Mouse (Mus musculus) MEL (cell line): ENCODE measurements around the gene Shisa9. TPM values are rescaled to one million over a fixed set of nuclear protein-coding genes. Genes with fewer than 3 reads are reported as not detected.
A peak's percentile ranks its signal among the peaks of the same experiment; 100 is the strongest.

ENCODE experiments used
- DNase-seq: peaks from one replicate; pipeline ENCODE4 v3.0.0; 2011; ENCODE audit warnings: low read depth, low spot score
- H3K27ac ChIP-seq: 2 replicates; pipeline ENCODE4 v1.5.1; 2012; ENCODE audit warnings: low read depth, mild to moderate bottlenecking, control low read depth, low read length, moderate library complexity; ENCODE audit not compliant: control insufficient read depth
- H3K27me3 ChIP-seq, 2 experiments: fragments of 150-350 bp in 1 of 2; sonication (generic) in 1 of 2; 2 replicates each; pipeline ENCODE4 v1.6.1; 2012; ENCODE audit warnings: low read length in 2 of 2, mild to moderate bottlenecking in 2 of 2, improper control_type of control experiment in 1 of 2, moderate library complexity in 1 of 2; ENCODE audit not compliant: insufficient read depth in 2 of 2, control insufficient read depth in 1 of 2
- H3K36me3 ChIP-seq, 2 experiments: 2 replicates each; pipeline ENCODE4 v1.6.1; 2012 to 2014; ENCODE audit warnings: low read length in 2 of 2, improper control_type of control experiment in 1 of 2, inconsistent platforms in 1 of 2, mild to moderate bottlenecking in 1 of 2; ENCODE audit not compliant: insufficient read depth in 2 of 2, control insufficient read depth in 1 of 2
- H3K4me1 ChIP-seq, 2 experiments: fragments of 150-350 bp in 1 of 2; sonication (generic) in 1 of 2; 2 replicates each; pipeline ENCODE4 v1.6.1; 2012; ENCODE audit warnings: low read length in 2 of 2, improper control_type of control experiment in 1 of 2, mild to moderate bottlenecking in 1 of 2; ENCODE audit not compliant: insufficient read depth in 2 of 2, control insufficient read depth in 1 of 2
- H3K4me3 ChIP-seq, 2 experiments: fragments of 150-350 bp in 1 of 2; sonication (generic) in 1 of 2; 2 replicates each; pipeline ENCODE4 v1.5.1; 2012; ENCODE audit warnings: low read depth in 2 of 2, low read length in 2 of 2, mild to moderate bottlenecking in 2 of 2, moderate library complexity in 2 of 2, control low read depth in 1 of 2, improper control_type of control experiment in 1 of 2; ENCODE audit not compliant: control insufficient read depth in 1 of 2, insufficient read depth in 1 of 2
- H3K79me2 ChIP-seq: 2 replicates; pipeline ENCODE4 v1.6.1; 2012; ENCODE audit warnings: mild to moderate bottlenecking, low read length, moderate library complexity; ENCODE audit not compliant: control insufficient read depth, poor library complexity, insufficient read depth
- H3K9ac ChIP-seq: 2 replicates; pipeline ENCODE4 v1.6.1; 2012; ENCODE audit warnings: low read depth, mild to moderate bottlenecking, control low read depth, low read length, moderate library complexity; ENCODE audit not compliant: control insufficient read depth, poor library complexity, severe bottlenecking
- H3K9me3 ChIP-seq: fragments of 150-350 bp; sonication (generic); replicated peaks from 2 replicates; pipeline ENCODE4 v1.6.1; 2012; ENCODE audit warnings: mild to moderate bottlenecking, low read length, improper control_type of control experiment, moderate library complexity; ENCODE audit not compliant: insufficient read depth
- CHD2 ChIP-seq: IDR thresholded peaks from 2 replicates; pipeline ENCODE4 v1.6.1; 2011; ENCODE audit warnings: low read length, improper control_type of control experiment
- CTCF ChIP-seq, 3 experiments: IDR thresholded peaks in 2 of 3; conservative IDR thresholded peaks in 1 of 3; 2 replicates each; pipeline ENCODE4 v1.5.1; 2011 to 2012; ENCODE audit warnings: low read length in 3 of 3, low read depth in 2 of 3, mild to moderate bottlenecking in 2 of 3, improper control_type of control experiment in 1 of 3, inconsistent platforms in 1 of 3, mixed read lengths in 1 of 3, moderate library complexity in 1 of 3; ENCODE audit not compliant: control insufficient read depth in 1 of 3, insufficient read depth in 1 of 3, poor library complexity in 1 of 3, severe bottlenecking in 1 of 3
- E2F4 ChIP-seq: IDR thresholded peaks from 2 replicates; pipeline ENCODE4 v1.6.1; 2011; ENCODE audit warnings: low read depth, low read length, improper control_type of control experiment, borderline replicate concordance
- EP300 ChIP-seq, 2 experiments: IDR thresholded peaks; 2 replicates each; pipeline ENCODE4 v1.6.1; 2011; ENCODE audit warnings: improper control_type of control experiment in 2 of 2, low read length in 2 of 2, low read depth in 1 of 2, mild to moderate bottlenecking in 1 of 2
- GABPA ChIP-seq: IDR thresholded peaks from 2 replicates; pipeline ENCODE4 v1.6.1; 2012; ENCODE audit warnings: low read depth, mild to moderate bottlenecking, inconsistent platforms, low read length, improper control_type of control experiment, moderate library complexity
- GATA1 ChIP-seq: IDR thresholded peaks from 2 replicates; pipeline ENCODE4 v1.6.1; 2011; ENCODE audit warnings: low read depth, low read length, improper control_type of control experiment
- JUND ChIP-seq: IDR thresholded peaks from 2 replicates; pipeline ENCODE4 v1.6.1; 2011; ENCODE audit warnings: low read depth, mild to moderate bottlenecking, improper control_type of control experiment, low read length
- KAT2A ChIP-seq: conservative IDR thresholded peaks from 2 replicates; pipeline ENCODE4 v1.6.1; 2012; ENCODE audit warnings: low read depth, low read length, improper control_type of control experiment, inconsistent platforms
- MAFK ChIP-seq: IDR thresholded peaks from 2 replicates; pipeline ENCODE4 v1.6.1; 2011; ENCODE audit warnings: low read depth, mild to moderate bottlenecking, low read length, improper control_type of control experiment, borderline replicate concordance
- MAX ChIP-seq: IDR thresholded peaks from 2 replicates; pipeline ENCODE4 v1.6.1; 2011; ENCODE audit warnings: low read length, improper control_type of control experiment
- MAZ ChIP-seq: IDR thresholded peaks from 2 replicates; pipeline ENCODE4 v1.6.1; 2012; ENCODE audit warnings: low read depth, mild to moderate bottlenecking, inconsistent platforms, low read length, improper control_type of control experiment
- NRF1 ChIP-seq: IDR thresholded peaks from 2 replicates; pipeline ENCODE4 v1.6.1; 2014; ENCODE audit warnings: low read depth, mild to moderate bottlenecking, inconsistent platforms, low read length, improper control_type of control experiment, moderate library complexity; ENCODE audit not compliant: poor library complexity, insufficient read depth, severe bottlenecking
- POLR2A ChIP-seq, 2 experiments: IDR thresholded peaks; 2 replicates each; pipeline ENCODE4 v1.6.1; 2011 to 2012; ENCODE audit warnings: low read length in 2 of 2, mild to moderate bottlenecking in 2 of 2, control low read depth in 1 of 2, improper control_type of control experiment in 1 of 2, low read depth in 1 of 2, moderate library complexity in 1 of 2; ENCODE audit not compliant: control insufficient read depth in 1 of 2, insufficient read depth in 1 of 2, poor library complexity in 1 of 2
- RAD21 ChIP-seq: IDR thresholded peaks from 2 replicates; pipeline ENCODE4 v1.6.1; 2011; ENCODE audit warnings: mild to moderate bottlenecking, low read depth, low read length, improper control_type of control experiment
- SMC3 ChIP-seq: IDR thresholded peaks from 2 replicates; pipeline ENCODE4 v1.6.1; 2011; ENCODE audit warnings: low read depth, low read length, improper control_type of control experiment
- TBP ChIP-seq: IDR thresholded peaks from 2 replicates; pipeline ENCODE4 v1.8.0; 2011; ENCODE audit warnings: low read depth, low read length, improper control_type of control experiment
- TCF12 ChIP-seq: IDR thresholded peaks from 2 replicates; pipeline ENCODE4 v1.6.1; 2014; ENCODE audit warnings: low read depth, mild to moderate bottlenecking, inconsistent platforms, low read length, improper control_type of control experiment, moderate library complexity
- UBTF ChIP-seq: IDR thresholded peaks from 2 replicates; pipeline ENCODE4 v1.6.1; 2012; ENCODE audit warnings: low read depth, mild to moderate bottlenecking, inconsistent platforms, low read length, improper control_type of control experiment, moderate library complexity, borderline replicate concordance; ENCODE audit not compliant: insufficient read depth
- USF1 ChIP-seq: IDR thresholded peaks from 2 replicates; pipeline ENCODE4 v1.6.1; 2014; ENCODE audit warnings: low read depth, mild to moderate bottlenecking, inconsistent platforms, low read length, improper control_type of control experiment, moderate library complexity
- ZC3H11A ChIP-seq: IDR thresholded peaks from 2 replicates; pipeline ENCODE4 v1.6.1; 2012; ENCODE audit warnings: low read depth, mild to moderate bottlenecking, inconsistent platforms, low read length, improper control_type of control experiment
- ZKSCAN1 ChIP-seq: IDR thresholded peaks from 2 replicates; pipeline ENCODE4 v1.6.1; 2012; ENCODE audit warnings: low read depth, mild to moderate bottlenecking, inconsistent platforms, low read length, improper control_type of control experiment, moderate library complexity
- ZNF384 ChIP-seq: IDR thresholded peaks from 2 replicates; pipeline ENCODE4 v1.6.1; 2012; ENCODE audit warnings: low read depth, mild to moderate bottlenecking, inconsistent platforms, low read length, improper control_type of control experiment
- polyA plus RNA-seq, 2 experiments: library from polyadenylated mRNA; stranded (reverse) in 1 of 2; unstranded in 1 of 2; fragments of >175 nt in 1 of 2; fragments of >200 nt in 1 of 2; gene quantifications; 2 replicates each; pipeline versions ENCODE4 v1.2.1 to v1.2.4; 2012; ENCODE audit warnings: low replicate concordance in 2 of 2, low read depth in 1 of 2; ENCODE audit not compliant: insufficient read length in 2 of 2, insufficient read depth in 1 of 2, missing spikeins in 1 of 2
- total RNA-seq: library from RNA; depleted of rRNA; stranded (reverse); fragments of 300-350 nt; gene quantifications from 2 replicates; pipeline ENCODE4 v1.2.3, GENCODE M21; 2012

Gene Shisa9
- total and polyA plus RNA-seq, 3 experiments = not detected

DNA sequence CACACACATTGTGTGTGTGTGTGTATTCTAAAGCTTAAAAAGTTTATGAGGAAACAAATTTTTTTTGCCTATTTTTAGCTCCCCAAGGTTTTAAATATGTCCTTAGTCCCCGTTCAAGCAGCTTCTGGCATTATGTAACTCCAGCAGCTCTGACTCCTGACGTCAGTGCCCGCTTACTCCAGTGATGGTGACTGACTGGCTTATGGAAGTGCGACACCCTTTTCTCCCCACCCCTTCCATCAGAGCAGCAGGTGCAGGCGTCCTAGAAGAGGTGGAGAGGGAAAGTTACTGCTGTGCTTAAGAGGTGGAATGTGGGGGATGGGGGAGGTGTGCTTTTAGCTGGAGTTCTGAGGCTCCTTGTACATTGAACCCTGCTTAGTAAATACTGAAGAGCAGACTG, 213.7 kb downstream of the Shisa9 start:
- no peak for DNase-seq
- H3K4me3 ChIP-seq = no peak overlapping the region
- TF ChIP-seq EP300 (IDR thresholded peaks at IDR 0.05; ENCODE audit: low read depth in 1 of 2, low read length in 2 of 2) = no peak
- TF ChIP-seq GATA1 = no peak
- H3K27ac ChIP-seq = no peak overlapping the region
- H3K9ac ChIP-seq = no peak overlapping the region
- no peaks in the 10 kb centered on the region for H3K27me3 ChIP-seq
- no peaks in the 10 kb centered on the region for H3K9me3 ChIP-seq
- H3K79me2 ChIP-seq = no peaks in the 10 kb centered on the region
- H3K4me1 ChIP-seq = no peaks in the 10 kb centered on the region
- H3K36me3 ChIP-seq = no peaks in the 10 kb centered on the region

GRCm38 (mm10) chr16:12201216-12201615, 217.3 kb downstream of the Shisa9 start:
- no peak overlapping the region for H3K27ac ChIP-seq
- no peak overlapping the region for H3K9ac ChIP-seq
- TF ChIP-seq SMC3 (peak; percentile 54), MAZ (no peak), RAD21 (peak; percentile 59), ZC3H11A (peak; percentile 19; the same call in 1 of the 2 replicates), CTCF (IDR thresholded peaks at IDR 0.05 in 2 of 3, conservative IDR thresholded peaks at IDR 0.05 in 1 of 3; ENCODE audit: control insufficient read depth in 1 of 3, insufficient read depth in 1 of 3, low read depth in 2 of 3, low read length in 3 of 3, poor library complexity in 1 of 3, severe bottlenecking in 1 of 3) (peak in 2 of 3 experiments; percentile 52 to 56; a peak in 4 of 6 replicates)
- TF ChIP-seq, all 39 proteins: peak for 4
- Histone ChIP-seq H3K36me3 (no peaks in the 10 kb centered on the region), H3K79me2 (no peaks in the 10 kb centered on the region), H3K4me3 (no peak overlapping the region), H3K27me3 (no peaks in the 10 kb centered on the region), H3K4me1 (no peaks in the 10 kb centered on the region), H3K9me3 (no peaks in the 10 kb centered on the region)
- DNase-seq = peak; percentile 7

GRCm38 (mm10) chr16:12202151-12202550, 218.2 kb downstream of the Shisa9 start:
- TF ChIP-seq EP300 (IDR thresholded peaks at IDR 0.05; ENCODE audit: low read depth in 1 of 2, low read length in 2 of 2) (no peak), ZC3H11A (no peak), E2F4 (no peak), MAX (no peak), TCF12 (no peak), GATA1 (no peak), ZNF384 (no peak), GABPA (no peak), JUND (no peak), ZKSCAN1 (no peak), KAT2A (no peak), USF1 (no peak), CHD2 (no peak), UBTF (no peak), MAFK (no peak), POLR2A (IDR thresholded peaks at IDR 0.05; ENCODE audit: control insufficient read depth in 1 of 2, insufficient read depth in 1 of 2, low read depth in 1 of 2, low read length in 2 of 2, poor library complexity in 1 of 2) (no peak), MAZ (no peak), NRF1 (no peak), TBP (no peak)
- no peaks in the 10 kb centered on the region for H3K79me2 ChIP-seq
- H3K27ac ChIP-seq = no peak overlapping the region

More at GRCm38 (mm10) chr16:12202151-12202550, 218.2 kb downstream of the Shisa9 start:
- no peak overlapping the region for H3K9ac ChIP-seq
- no peaks in the 10 kb centered on the region for H3K4me1 ChIP-seq
- H3K27me3 ChIP-seq = no peaks in the 10 kb centered on the region
- H3K9me3 ChIP-seq = no peaks in the 10 kb centered on the region
- DNase-seq = no peak
- no peak overlapping the region for H3K4me3 ChIP-seq
- H3K36me3 ChIP-seq = no peaks in the 10 kb centered on the region
